In the genomic region with DNA sequence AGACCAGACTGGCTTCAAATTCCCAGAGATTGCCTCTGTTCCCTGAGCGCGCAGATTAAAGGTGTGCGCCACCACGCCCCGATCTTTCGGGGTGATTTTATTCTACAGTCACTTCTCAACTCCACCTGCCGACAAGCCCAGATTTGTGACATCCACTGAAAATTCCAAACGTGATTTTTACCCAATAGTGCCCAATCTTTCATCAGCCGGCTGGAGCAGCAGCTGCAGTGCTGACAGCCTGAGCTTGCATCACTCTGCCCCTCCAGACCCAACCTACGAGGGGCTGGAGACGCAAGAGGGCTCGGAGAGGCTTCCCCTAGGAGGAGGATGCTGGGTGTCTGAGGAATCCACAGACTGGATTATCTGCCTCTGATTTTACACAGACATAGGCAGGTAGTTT, we compare ENCODE assay signal across 27 mouse cellular contexts. TPM values are rescaled to one million over a fixed set of nuclear protein-coding genes. Genes with fewer than 3 reads are reported as not detected.
DNase-seq lines count a peak whose midpoint lies in the region; ATAC-seq and TF ChIP-seq lines count a peak whose summit lies in the region.
"Had no signal": no experiment of that assay in that cellular context is flagged by ENCODE, and none has a peak within 500 bp of the region (broad histone marks: within the 10 kb centered on the region; RNA-seq: fewer than 3 reads in every experiment).

No protein-coding gene starts in this region.

- H3K4me1 ChIP-seq in forebrain, embryonic 13.5 days = peaks cover 26% of the 10 kb centered on the region
- peaks cover 29% of the 10 kb centered on the region for H3K4me1 ChIP-seq in forebrain, embryonic 10.5 days
- H3K4me1 ChIP-seq in heart, embryonic 11.5 days (ENCODE audit: control insufficient read depth, insufficient read depth, low read length) = peaks cover 17% of the 10 kb centered on the region
- H3K4me1 ChIP-seq in heart, adult 2 months (ENCODE audit: control insufficient read depth, insufficient read depth, low read length) = peaks cover 12% of the 10 kb centered on the region
- peaks cover 8% of the 10 kb centered on the region for H3K4me1 ChIP-seq in ES-Bruce4 (ENCODE audit: control insufficient read depth, insufficient read depth, low read length)

- no peak overlapping the region for H3K9ac ChIP-seq in forebrain, embryonic 13.5 days
- H3K9ac ChIP-seq in heart, embryonic 11.5 days (ENCODE audit: low read depth, low read length) = no peak overlapping the region
- H3K9ac ChIP-seq in heart, adult 2 months (ENCODE audit: low read depth, low read length) = no peak overlapping the region
- H3K9ac ChIP-seq in ES-Bruce4 (ENCODE audit: low read depth, poor library complexity, severe bottlenecking) = peak overlapping the region; percentile 3; the same call in 1 of the 2 replicates
- H3K9ac ChIP-seq: embryonic facial prominence, embryonic 12.5 days; embryonic facial prominence, embryonic 15.5 days; forebrain, embryonic 12.5 days; heart, embryonic 12.5 days; heart, embryonic 15.5 days; hindbrain, embryonic 14.5 days had no signal

- 86% methylated on average over 12 of the region's 12 CpGs for WGBS in forebrain, embryonic 13.5 days
- WGBS in forebrain, embryonic 10.5 days = 90% methylated on average over 12 of the region's 12 CpGs
- 64% methylated on average over 12 of the region's 12 CpGs for WGBS in heart, embryonic 11.5 days (ENCODE audit: insufficient replicate concordance)
- WGBS in heart, adult 2 months = 78% methylated on average over 12 of the region's 12 CpGs

- ATAC-seq in forebrain, embryonic 13.5 days = no peak
- no peak for ATAC-seq in heart, embryonic 11.5 days (replicated peaks; ENCODE audit: insufficient number of reproducible peaks, low FRiP score, low TSS enrichment)
- ATAC-seq: forebrain, embryonic 16.5 days; hindbrain, postnatal 0 days; inflammation-experienced regulatory T-cells, adult 6 months had no signal

- no peak for TF ChIP-seq CTCF in heart, adult 2 months (IDR thresholded peaks at IDR 0.05)
- TF ChIP-seq CTCF in ES-Bruce4 (IDR thresholded peaks at IDR 0.05; ENCODE audit: low read depth, low read length) = no peak

- intact Hi-C loops in heart, adult 2 months (cut with DNase I) = no loop called here

- H3K36me3 ChIP-seq in forebrain, embryonic 13.5 days (ENCODE audit: poor library complexity, severe bottlenecking) = no peaks in the 10 kb centered on the region
- H3K36me3 ChIP-seq in forebrain, embryonic 10.5 days (replicated peaks) = no peaks in the 10 kb centered on the region
- H3K36me3 ChIP-seq in heart, embryonic 11.5 days (ENCODE audit: control insufficient read depth, insufficient read depth, low read length) = no peaks in the 10 kb centered on the region
- no peaks in the 10 kb centered on the region for H3K36me3 ChIP-seq in heart, adult 2 months (ENCODE audit: control insufficient read depth, insufficient read depth, low read length)
- H3K36me3 ChIP-seq in ES-Bruce4 (ENCODE audit: control insufficient read depth, insufficient read depth, low read length, poor library complexity, severe bottlenecking) = no peaks in the 10 kb centered on the region
- H3K36me3 ChIP-seq: embryonic facial prominence, embryonic 12.5 days; embryonic facial prominence, embryonic 15.5 days; forebrain, embryonic 12.5 days; G1E; heart, embryonic 12.5 days; heart, embryonic 15.5 days had no signal

- 0 out of 2 replicates have a peak overlapping the region, but pooled peaks have one; percentile 12 for H3K27ac ChIP-seq in forebrain, embryonic 13.5 days
- H3K27ac ChIP-seq in forebrain, embryonic 10.5 days = no peak overlapping the region
- H3K27ac ChIP-seq in heart, embryonic 11.5 days (ENCODE audit: low read depth, low read length) = 0 out of 2 replicates have a peak overlapping the region, but pooled peaks have one; percentile 2
- no peak overlapping the region for H3K27ac ChIP-seq in heart, adult 2 months
- no peak overlapping the region for H3K27ac ChIP-seq in ES-Bruce4 (ENCODE audit: insufficient read depth, low read length)
- H3K27ac ChIP-seq: embryonic facial prominence, embryonic 12.5 days; embryonic facial prominence, embryonic 15.5 days; forebrain, embryonic 12.5 days; heart, embryonic 15.5 days; hindbrain, embryonic 14.5 days; hindbrain, postnatal 0 days had no signal

- no peaks in the 10 kb centered on the region for H3K79me2 ChIP-seq in heart, adult 2 months (replicated peaks; ENCODE audit: control insufficient read depth, insufficient read depth, low read length)

- TF ChIP-seq POLR2A in heart, adult 2 months (IDR thresholded peaks at IDR 0.05; ENCODE audit: insufficient read depth, low read depth, low read length) = no peak
- TF ChIP-seq POLR2A in ES-Bruce4 (IDR thresholded peaks at IDR 0.05; ENCODE audit: insufficient read depth, low read length) = no peak

- no peaks in the 10 kb centered on the region for H3K9me3 ChIP-seq in forebrain, embryonic 13.5 days (replicated peaks)
- no peaks in the 10 kb centered on the region for H3K9me3 ChIP-seq in forebrain, embryonic 10.5 days
- H3K9me3 ChIP-seq in heart, embryonic 11.5 days (replicated peaks; ENCODE audit: control insufficient read depth, low read length) = no peaks in the 10 kb centered on the region
- H3K9me3 ChIP-seq in ES-Bruce4 (replicated peaks; ENCODE audit: control insufficient read depth, insufficient read depth, low read length, poor library complexity, severe bottlenecking) = no peaks in the 10 kb centered on the region
- H3K9me3 ChIP-seq: embryonic facial prominence, embryonic 12.5 days; embryonic facial prominence, embryonic 15.5 days; forebrain, embryonic 12.5 days; G1E; heart, embryonic 12.5 days; heart, embryonic 15.5 days had no signal

- TF ChIP-seq EP300 in heart, adult 2 months (IDR thresholded peaks at IDR 0.05; ENCODE audit: insufficient read depth, low read depth, low read length) = no peak
- no peak for TF ChIP-seq EP300 in ES-Bruce4 (IDR thresholded peaks at IDR 0.05; ENCODE audit: insufficient read depth, low read depth, low read length)

- no peaks in the 10 kb centered on the region for H3K27me3 ChIP-seq in forebrain, embryonic 13.5 days
- no peaks in the 10 kb centered on the region for H3K27me3 ChIP-seq in forebrain, embryonic 10.5 days (ENCODE audit: poor library complexity, severe bottlenecking)
- H3K27me3 ChIP-seq in heart, embryonic 11.5 days (ENCODE audit: control insufficient read depth, insufficient read depth, low read length) = no peaks in the 10 kb centered on the region
- H3K27me3 ChIP-seq in heart, adult 2 months (ENCODE audit: control insufficient read depth, insufficient read depth, low read length) = no peaks in the 10 kb centered on the region
- H3K27me3 ChIP-seq in ES-Bruce4 (ENCODE audit: control insufficient read depth, insufficient read depth, low read length, poor library complexity, severe bottlenecking) = no peaks in the 10 kb centered on the region
- H3K27me3 ChIP-seq: embryonic facial prominence, embryonic 12.5 days; embryonic facial prominence, embryonic 15.5 days; forebrain, embryonic 12.5 days; heart, embryonic 12.5 days; heart, embryonic 15.5 days had no signal

- DNase-seq in forebrain, embryonic 10.5 days (ENCODE audit: extremely low spot score, low spot score) = no peak
- no peak for DNase-seq in heart, adult 2 months
- DNase-seq in right cerebral cortex, adult 2 months (ENCODE audit: low spot score in 2 of 2) = no peak
- DNase-seq: adrenal gland, adult 2 months; adrenal gland, postnatal 14 days; cerebellum, adult 11 months; cerebellum, adult 2 months; cerebellum, adult 9-11 months; cerebellum, postnatal 25 days; gastrocnemius, postnatal 10 days; gastrocnemius, postnatal 36 days; heart, postnatal 10 days; heart, postnatal 4 days; kidney, adult 11 months had no signal

- H3K4me2 ChIP-seq in forebrain, embryonic 13.5 days = no peak overlapping the region
- no peak overlapping the region for H3K4me2 ChIP-seq in heart, embryonic 11.5 days
- H3K4me2 ChIP-seq: embryonic facial prominence, embryonic 12.5 days; embryonic facial prominence, embryonic 15.5 days; forebrain, embryonic 12.5 days; heart, embryonic 12.5 days; heart, embryonic 15.5 days; hindbrain, embryonic 14.5 days had no signal

- H3K4me3 ChIP-seq in forebrain, embryonic 13.5 days = no peak overlapping the region
- no peak overlapping the region for H3K4me3 ChIP-seq in forebrain, embryonic 10.5 days
- H3K4me3 ChIP-seq in heart, embryonic 11.5 days (ENCODE audit: low read depth, low read length) = no peak overlapping the region
- no peak overlapping the region for H3K4me3 ChIP-seq in heart, adult 2 months
- H3K4me3 ChIP-seq in ES-Bruce4 (ENCODE audit: low read depth, low read length) = no peak overlapping the region
- H3K4me3 ChIP-seq: embryonic facial prominence, embryonic 12.5 days; embryonic facial prominence, embryonic 15.5 days; forebrain, embryonic 12.5 days; heart, embryonic 12.5 days; heart, embryonic 15.5 days had no signal

RNA-seq across cellular contexts. Expression of a gene that starts 12.3 kb away (rescaled TPM):
- polyA plus RNA-seq in forebrain, embryonic 13.5 days (2015; fragmentation: Nextera tagmentation; extraction: Ambion mirVana) = 32.5 and 40.6 TPM in 2 replicates
- 2.4 and 3.1 TPM in 2 replicates for polyA plus RNA-seq in forebrain, embryonic 10.5 days (2016; fragmentation: Nextera tagmentation; extraction: Ambion mirVana)
- 9.4 and 10.5 TPM in 2 replicates for polyA plus RNA-seq in heart, embryonic 11.5 days (2014; fragmentation: Nextera tagmentation; extraction: Ambion mirVana)
- total RNA-seq in heart, adult 2 months (2021) = 10 to 100 TPM; 18.9 to 23.5 TPM
- polyA plus RNA-seq in heart, adult 2 months (2012; rRNA removed) = 23.4 and 27.8 TPM in 2 replicates
- polyA plus RNA-seq in ES-Bruce4 (2011; ENCODE audit: insufficient read depth, insufficient read length, low read depth, missing spikeins) = 5.1 and 5.3 TPM in 2 replicates

RNA-seq across cellular contexts. Expression of a gene that starts 50.7 kb away (rescaled TPM):
- 48.9 and 52.6 TPM in 2 replicates for polyA plus RNA-seq in forebrain, embryonic 13.5 days (2015; fragmentation: Nextera tagmentation; extraction: Ambion mirVana)
- polyA plus RNA-seq in forebrain, embryonic 10.5 days (2016; fragmentation: Nextera tagmentation; extraction: Ambion mirVana) = 30.7 and 33.9 TPM in 2 replicates
- 27.9 and 28.2 TPM in 2 replicates for polyA plus RNA-seq in heart, embryonic 11.5 days (2014; fragmentation: Nextera tagmentation; extraction: Ambion mirVana)
- total RNA-seq in heart, adult 2 months (2021) = 10 to 100 TPM; 45.6 to 49.5 TPM
- polyA plus RNA-seq in heart, adult 2 months (2012; rRNA removed) = 42.3 and 49.8 TPM in 2 replicates
- polyA plus RNA-seq in ES-Bruce4 (2011; ENCODE audit: insufficient read depth, insufficient read length, low read depth, missing spikeins) = 57.4 and 64.0 TPM in 2 replicates

RNA-seq across cellular contexts. Expression of a gene that starts 55.1 kb away (rescaled TPM):
- polyA plus RNA-seq in forebrain, embryonic 13.5 days (2015; fragmentation: Nextera tagmentation; extraction: Ambion mirVana) = 39.2 and 44.8 TPM in 2 replicates
- 44.7 and 51.2 TPM in 2 replicates for polyA plus RNA-seq in forebrain, embryonic 10.5 days (2016; fragmentation: Nextera tagmentation; extraction: Ambion mirVana)
- polyA plus RNA-seq in heart, embryonic 11.5 days (2014; fragmentation: Nextera tagmentation; extraction: Ambion mirVana) = 24.3 and 26.1 TPM in 2 replicates
- total RNA-seq in heart, adult 2 months (2021) = 10 to 100 TPM; 16.0 to 17.1 TPM
- 7.2 and 10.7 TPM in 2 replicates for polyA plus RNA-seq in heart, adult 2 months (2012; rRNA removed)
- 37.6 and 38.9 TPM in 2 replicates for polyA plus RNA-seq in ES-Bruce4 (2011; ENCODE audit: insufficient read depth, insufficient read length, low read depth, missing spikeins)

Comparison
In these comparisons a context has a peak if more than half of its experiments do, and no peak if none do; other contexts are left out.
1. H3K27ac ChIP-seq: peak in forebrain, embryonic 13.5 days (single experiment) and heart, embryonic 11.5 days (single experiment); none in forebrain, embryonic 10.5 days (single experiment), heart, adult 2 months (single experiment) and ES-Bruce4 (single experiment).